Mouse (Mus musculus) ovary, postnatal 36 days (tissue): ENCODE measurements at regions not wholly inside any gene's neighbourhood (a gene's known extent, or its start where the extent isn't known, plus 50 kb on each side); places are given as distances from the start of the nearest gene placed in this dataset.

Experiments used
- DNase-seq: peaks from one replicate; pipeline ENCODE4 v3.0.0; 2022; ENCODE audit warnings: low spot score, mixed read lengths

- no peak for DNase-seq
These were observed 183.1 kb upstream of the Usp25 start for GRCm38 (mm10) chr16:76830371-76830770.

- no peak for DNase-seq
These were observed 185.6 kb upstream of the Usp25 start for GRCm38 (mm10) chr16:76827674-76828441.

GRCm38 (mm10) chr16:76821261-76821660, 192.2 kb upstream of the Usp25 start:
- no peak for DNase-seq

GRCm38 (mm10) chr16:76816056-76816885, 197.2 kb upstream of the Usp25 start:
- DNase-seq, result peak; percentile 11

GRCm38 (mm10) chr16:76803725-76804124, 209.8 kb upstream of the Usp25 start:
- peak; percentile 45 for DNase-seq

GRCm38 (mm10) chr16:76786405-76787155, 226.9 kb upstream of the Usp25 start:
- peak; percentile 58 for DNase-seq

GRCm38 (mm10) chr16:76782656-76783055, 230.8 kb upstream of the Usp25 start:
- no peak for DNase-seq

GRCm38 (mm10) chr16:76775790-76776189, 237.7 kb upstream of the Usp25 start:
- no peak for DNase-seq

- no peak for DNase-seq
These were observed 239.5 kb upstream of the Usp25 start for GRCm38 (mm10) chr16:76774032-76774431.

GRCm38 (mm10) chr16:76773466-76773865, 240.0 kb upstream of the Usp25 start:
- no peak for DNase-seq

GRCm38 (mm10) chr16:76768607-76769006, 244.9 kb upstream of the Usp25 start:
- DNase-seq, result peak; percentile 62

- DNase-seq, result no peak
These were observed 246.9 kb upstream of the Usp25 start for GRCm38 (mm10) chr16:76766636-76767035.

GRCm38 (mm10) chr16:76765536-76765935, 248.0 kb upstream of the Usp25 start:
- DNase-seq, result no peak

GRCm38 (mm10) chr16:76764994-76765393, 248.5 kb upstream of the Usp25 start:
- no peak for DNase-seq

GRCm38 (mm10) chr16:76762619-76763283, 250.8 kb upstream of the Usp25 start:
- DNase-seq, result no peak

GRCm38 (mm10) chr16:76761848-76762247, 251.7 kb upstream of the Usp25 start:
- DNase-seq, result no peak

GRCm38 (mm10) chr16:76761004-76761403, 252.5 kb upstream of the Usp25 start:
- no peak for DNase-seq

- no peak for DNase-seq
These were observed 258.6 kb upstream of the Usp25 start for GRCm38 (mm10) chr16:76754871-76755270.

GRCm38 (mm10) chr16:76746385-76746784, 267.1 kb upstream of the Usp25 start:
- DNase-seq, result no peak

- no peak for DNase-seq
These were observed 272.4 kb upstream of the Usp25 start for GRCm38 (mm10) chr16:76741141-76741540.

- DNase-seq, result no peak
These were observed 287.5 kb upstream of the Usp25 start for GRCm38 (mm10) chr16:76725991-76726390.

- DNase-seq, result no peak
These were observed 288.2 kb upstream of the Usp25 start for GRCm38 (mm10) chr16:76725271-76725670.
